Mouse (Mus musculus) left cerebral cortex, postnatal 4 days (tissue): Measurements from ENCODE around the gene Abcf2. TPM values are rescaled to one million over a fixed set of nuclear protein-coding genes. Genes with fewer than 3 reads are reported as not detected.

ENCODE experiments used
- DNase-seq: peaks from one replicate; pipeline ENCODE4 v3.0.0-alpha.2; 2022
- intact Hi-C: fragments of 180-260 bp; cut with DNase I; formaldehyde crosslinking; loops from one replicate; pipeline ENCODE4 v1.15.1; 2025
- total RNA-seq, 2 experiments: library from RNA; stranded (reverse); gene quantifications; 2 replicates each; pipeline ENCODE4 v1.2.3; 2021

Abcf2 gene
- 10 to 100 TPM; 52.9 to 54.7 TPM for total RNA-seq

GRCm38 (mm10) chr5:24577183-24577929 is at the start of gene Abcf2:
Gene Abcf2 (minus strand): TSS chr5:24577467.
- intact Hi-C loops: no loop called here
- DNase-seq: peak; percentile 100

GRCm38 (mm10) chr5:24624822-24625120 is 47.5 kb upstream of the Abcf2 start:
- no peak for DNase-seq
- intact Hi-C loops: no loop called here

- intact Hi-C loops: no loop called here
Measured at GRCm38 (mm10) chr5:24623986-24624821, 46.9 kb upstream of the Abcf2 start, which contains the start of gene Smarcd3. Gene Smarcd3 (minus strand): TSS chr5:24624411.

DNA sequence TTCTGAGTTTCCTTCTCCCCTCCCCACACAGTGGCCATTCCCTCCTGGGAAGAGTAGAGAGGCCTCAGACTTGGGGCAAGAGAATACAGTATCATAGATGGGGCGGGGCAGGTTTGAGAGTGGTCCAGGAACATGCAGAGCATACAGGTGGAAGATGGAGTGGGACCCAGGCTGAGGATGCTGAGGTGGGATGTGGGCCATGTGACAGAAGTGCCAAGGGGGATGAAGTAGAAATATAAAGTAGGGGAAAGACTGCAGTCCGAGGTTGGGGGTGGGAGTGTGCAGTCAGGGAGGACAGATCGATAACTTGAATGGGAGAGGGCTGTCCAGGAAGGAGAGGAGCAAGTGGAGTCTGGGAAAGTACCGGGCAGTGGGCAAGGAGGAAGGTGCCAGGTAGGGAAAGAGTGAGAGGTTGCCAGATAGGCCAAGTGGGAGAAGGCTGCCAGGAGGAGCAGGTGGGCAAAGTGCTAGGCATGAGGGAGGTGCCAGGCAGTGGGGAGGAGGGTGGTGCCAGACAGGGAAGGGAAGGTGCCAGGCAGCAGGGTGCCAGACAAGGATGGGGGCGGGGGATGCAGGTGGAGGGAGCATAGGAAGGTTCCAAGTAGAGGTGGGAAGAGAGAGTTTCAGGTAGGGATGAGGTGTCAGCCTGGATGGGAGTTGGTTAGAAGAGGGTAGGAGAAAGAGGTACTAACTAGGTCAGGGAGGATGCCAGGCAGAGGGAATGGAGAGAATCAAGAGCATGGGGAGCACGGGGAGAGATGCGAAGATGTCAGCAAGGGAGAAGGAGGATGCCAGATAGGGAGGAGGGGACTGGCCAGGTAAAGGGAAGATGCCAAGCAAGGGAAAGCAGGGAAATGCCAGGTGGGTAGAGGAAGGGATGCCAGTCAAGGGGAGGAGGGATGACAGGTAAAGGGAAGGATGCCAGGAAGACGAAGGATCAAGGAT is 46.0 kb upstream of the Abcf2 start:
- intact Hi-C loops: no loop called here
- DNase-seq: peak; percentile 38

More at GRCm38 (mm10) chr5:24623986-24624821, 46.9 kb upstream of the Abcf2 start, which contains the start of gene Smarcd3:
- DNase-seq: peak; percentile 76

- DNase-seq: no peak
- intact Hi-C loops: no loop called here
Measured at GRCm38 (mm10) chr5:24622386-24623040, 45.2 kb upstream of the Abcf2 start.

- intact Hi-C loops: no loop called here
- DNase-seq: no peak
Measured at GRCm38 (mm10) chr5:24620626-24621025, 43.4 kb upstream of the Abcf2 start.

DNA sequence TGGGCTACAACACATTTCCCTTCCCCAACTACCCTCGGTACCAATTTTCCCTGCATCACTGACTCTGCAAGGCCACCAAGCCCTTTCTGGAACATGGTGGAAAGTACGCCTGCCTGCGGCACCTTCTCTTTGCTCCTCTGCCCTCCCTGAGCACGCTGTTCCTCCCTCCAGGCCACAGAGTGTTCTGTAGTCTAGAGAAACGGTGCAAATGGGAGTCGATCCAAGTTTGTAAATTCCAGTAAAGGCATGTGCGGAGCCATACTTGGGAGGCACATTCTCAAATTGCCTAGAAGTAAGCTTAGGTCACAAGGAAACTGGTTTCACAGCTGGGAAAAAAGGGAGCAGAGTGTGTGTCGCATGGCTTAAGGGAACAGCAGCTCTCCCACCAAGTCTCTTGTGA is 42.8 kb upstream of the Abcf2 start:
- DNase-seq: no peak
- intact Hi-C loops: no loop called here

DNA sequence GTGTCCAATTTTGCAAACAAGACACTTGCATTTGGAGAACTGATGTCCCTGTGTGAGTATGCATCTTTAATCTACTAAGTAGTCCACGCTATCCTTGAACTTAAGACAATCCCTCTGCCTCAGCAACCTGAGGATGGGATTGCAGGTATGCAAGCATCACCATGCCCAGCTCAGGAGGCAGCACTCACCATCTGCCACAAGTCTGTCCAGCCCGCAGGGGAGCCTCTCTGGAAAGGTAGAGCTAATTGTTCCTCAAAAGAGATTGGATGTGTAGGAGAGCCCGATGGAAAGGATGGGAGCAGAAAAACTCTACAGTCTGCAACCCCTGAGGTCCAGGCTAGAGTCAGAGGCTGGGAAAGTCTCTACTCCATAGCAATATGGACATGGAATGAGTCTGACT is 41.7 kb upstream of the Abcf2 start:
- intact Hi-C loops: no loop called here

DNA sequence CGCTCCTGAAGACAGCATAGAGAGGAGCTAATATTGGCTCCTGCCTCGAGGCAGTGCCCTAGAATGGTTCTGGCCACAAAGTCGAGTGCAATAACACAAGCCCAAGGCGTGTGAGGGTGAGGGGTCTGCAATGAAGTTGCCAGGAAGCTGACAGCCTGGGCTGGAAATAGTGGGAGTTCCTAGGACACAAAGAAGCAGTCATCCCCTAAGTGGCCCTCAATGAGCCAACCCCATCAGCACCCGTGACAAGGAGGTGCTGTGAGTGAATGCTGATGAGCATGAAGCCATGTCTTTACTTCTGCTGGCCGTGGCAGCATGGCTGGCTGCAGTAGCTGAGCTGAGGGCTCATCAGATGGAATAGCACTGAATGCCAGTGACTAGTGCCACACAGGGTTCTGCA is 37.8 kb upstream of the Abcf2 start:
- intact Hi-C loops: no loop called here
- peak; percentile 30 for DNase-seq

More for the DNA sequence above, 41.7 kb upstream of the Abcf2 start:
- DNase-seq: no peak

DNA sequence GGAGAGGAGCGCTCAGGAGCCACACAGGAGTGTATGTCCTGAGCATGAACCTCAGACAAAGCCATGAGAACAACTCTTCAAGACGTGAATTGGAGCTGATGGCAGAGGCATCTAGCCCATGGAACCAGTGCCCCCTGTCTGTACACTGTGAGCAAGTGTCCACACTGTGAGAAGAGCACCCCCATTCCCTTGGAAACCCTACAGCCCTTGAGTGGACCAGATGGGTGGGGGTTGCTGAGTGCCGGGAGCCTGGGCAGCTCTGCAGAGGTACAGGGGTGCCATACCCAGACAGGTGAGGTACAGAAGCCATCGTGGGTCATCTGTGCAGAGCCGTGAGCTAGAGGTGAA is 35.0 kb upstream of the Abcf2 start:
- intact Hi-C loops: no loop called here
- no peak for DNase-seq

DNA sequence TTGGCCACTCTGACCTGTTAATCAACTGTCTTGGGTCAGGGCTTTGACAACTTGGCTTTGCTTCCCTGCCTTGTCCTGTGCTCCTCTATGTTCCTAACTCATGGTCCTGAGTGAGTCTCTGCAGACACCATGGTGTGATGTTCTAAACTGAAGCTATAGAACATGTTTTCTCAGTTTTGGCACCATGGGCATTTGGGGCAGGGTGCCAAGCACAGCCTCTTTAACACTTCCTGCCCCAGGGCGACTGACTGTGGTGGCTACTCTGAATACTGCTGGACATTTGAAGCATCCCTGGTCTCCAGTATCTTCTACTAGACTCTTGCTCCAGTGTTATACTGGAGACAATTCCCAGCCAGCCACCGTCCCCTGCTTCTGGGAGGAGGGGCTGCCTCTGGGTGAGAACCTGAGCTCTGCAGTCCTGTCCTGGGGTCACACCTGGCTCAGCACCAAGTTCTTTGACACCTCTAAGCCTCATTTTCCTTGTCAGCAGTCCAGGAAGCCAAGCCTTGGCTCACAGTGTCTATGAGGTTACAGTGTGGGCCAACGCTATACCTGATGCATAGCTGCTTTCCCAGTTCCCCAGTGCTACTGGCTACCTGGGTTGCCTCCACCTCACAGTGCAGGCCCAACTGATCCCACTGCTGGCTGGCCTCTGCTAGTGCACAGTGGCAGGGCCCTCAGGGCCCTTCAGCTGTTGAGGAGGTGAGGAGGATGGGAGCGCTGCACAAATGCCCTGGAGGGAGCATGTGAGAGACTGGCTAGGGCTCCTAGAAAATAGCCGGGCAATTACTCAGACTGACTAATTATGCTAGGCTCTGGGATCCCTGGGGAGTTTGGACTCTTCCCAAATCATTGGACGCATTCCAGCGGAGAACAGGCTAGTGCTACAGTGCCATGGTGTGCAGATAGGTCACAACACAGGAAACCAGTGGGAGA is 34.4 kb upstream of the Abcf2 start:
- intact Hi-C loops: no loop called here
- DNase-seq: peak; percentile 77

DNA sequence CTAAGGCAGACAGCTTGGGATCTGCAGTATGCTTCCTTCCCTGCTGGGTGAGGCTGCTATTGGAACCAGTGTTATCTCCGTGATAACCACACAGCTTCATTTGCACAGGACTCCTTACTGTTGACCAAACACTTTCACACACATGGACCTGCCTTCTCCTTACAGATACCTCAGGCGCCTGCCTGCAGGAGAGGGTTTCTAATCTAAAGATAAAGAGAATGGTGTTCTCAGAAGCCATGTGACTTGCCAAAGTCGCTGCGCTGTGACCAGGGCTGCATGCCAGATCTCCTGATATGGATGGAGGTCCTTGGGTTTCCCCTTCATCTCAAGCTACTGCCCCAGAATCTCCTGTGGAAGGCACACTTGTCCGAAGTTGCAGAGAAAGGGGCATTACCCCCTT is 32.1 kb upstream of the Abcf2 start:
- intact Hi-C loops: no loop called here

GRCm38 (mm10) chr5:24605980-24606665 is 28.9 kb upstream of the Abcf2 start:
- no peak for DNase-seq

More for the DNA sequence above, 32.1 kb upstream of the Abcf2 start:
- DNase-seq: no peak

DNA sequence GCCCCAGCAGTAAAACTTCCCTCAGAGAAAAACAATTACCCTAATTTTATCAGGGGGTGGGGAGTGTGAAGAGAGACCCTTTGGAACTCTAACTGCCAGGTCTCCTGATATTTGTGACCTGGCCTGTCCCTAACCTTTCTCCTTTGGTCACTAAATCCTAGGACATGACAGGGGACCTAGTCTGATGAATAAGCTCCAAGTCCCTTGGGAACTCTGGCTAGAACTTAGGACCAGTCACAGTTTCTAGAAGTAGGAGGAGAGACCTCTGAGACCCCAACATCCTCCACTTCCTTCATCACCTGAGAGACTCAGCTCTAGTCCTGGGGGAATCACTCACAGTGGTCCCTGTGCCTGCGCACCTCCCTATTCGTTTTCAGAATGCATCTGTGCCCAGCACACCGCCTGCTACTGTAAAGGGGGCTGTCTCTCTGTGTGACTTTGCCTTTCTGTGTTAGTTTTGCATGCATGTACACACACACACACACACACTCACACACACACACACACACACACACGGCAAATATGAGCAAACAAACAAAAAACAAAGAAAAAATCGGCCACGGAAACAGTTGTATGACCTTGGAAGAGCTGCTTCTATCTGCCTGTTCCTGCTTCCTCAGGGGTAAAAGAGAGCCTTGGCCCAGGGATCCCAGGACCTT is 28.2 kb upstream of the Abcf2 start:
- no peak for DNase-seq
- intact Hi-C loops: no loop called here

More at GRCm38 (mm10) chr5:24605980-24606665, 28.9 kb upstream of the Abcf2 start:
- intact Hi-C loops: no loop called here

DNA sequence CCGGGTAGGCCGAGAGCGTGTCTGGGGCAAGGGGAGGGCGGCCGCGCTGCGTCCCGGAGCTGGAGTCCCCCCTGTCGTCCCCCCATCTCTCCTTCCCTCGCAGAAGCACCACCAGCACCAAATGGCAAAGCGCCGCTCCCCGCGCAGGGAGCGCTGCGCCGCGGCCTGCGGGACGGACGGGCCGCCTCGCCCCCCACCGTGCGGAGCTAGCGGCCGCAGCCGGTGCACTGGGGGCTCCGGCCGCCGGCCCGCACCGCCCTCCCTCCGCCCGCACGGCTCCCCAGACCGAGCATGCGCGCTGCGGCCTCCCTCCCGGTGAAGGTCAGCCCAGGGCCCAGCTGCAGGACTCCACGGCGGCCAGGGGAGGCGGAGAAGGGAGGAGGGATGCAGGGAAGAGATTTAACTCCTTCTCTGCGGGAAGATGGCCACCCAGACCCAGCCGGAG is 27.4 kb upstream of the Abcf2 start:
- DNase-seq: peak; percentile 94
- intact Hi-C loops: no loop called here

DNA sequence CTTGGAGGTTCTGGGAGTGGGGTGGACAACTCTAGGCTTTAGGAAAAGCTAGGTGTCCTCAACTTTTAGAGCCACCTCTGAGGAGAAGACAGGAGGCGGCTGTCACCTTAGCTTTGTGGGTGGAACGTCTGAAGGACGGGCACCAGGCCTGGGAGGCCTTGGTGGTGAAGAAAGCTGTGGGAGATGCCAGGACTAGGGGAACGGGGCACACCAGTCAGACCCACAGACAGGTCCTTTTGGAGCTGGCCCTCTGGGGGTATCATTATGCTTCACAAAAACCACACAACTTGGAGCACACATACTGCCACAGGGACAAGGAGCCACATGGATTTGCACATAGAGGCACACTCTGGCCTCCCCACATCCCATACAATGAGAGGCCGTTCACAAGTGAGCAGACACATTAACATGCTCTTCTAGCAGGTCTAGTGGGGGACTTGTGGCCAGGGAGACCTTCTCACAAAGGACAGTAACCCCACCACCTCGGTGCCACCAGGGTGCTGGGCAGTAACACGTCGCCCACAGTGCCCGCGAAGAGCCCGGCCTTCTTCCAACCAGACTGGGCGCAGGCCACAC is 26.9 kb upstream of the Abcf2 start:
- intact Hi-C loops: no loop called here
- DNase-seq: no peak

GRCm38 (mm10) chr5:24603431-24604010 is 26.3 kb upstream of the Abcf2 start:
- intact Hi-C loops: no loop called here
- no peak for DNase-seq
